Mouse (Mus musculus) ES-Bruce4 (cell line): Measurements from ENCODE around the gene Tk1.

Source experiments
- CTCF ChIP-seq: IDR thresholded peaks from one replicate; pipeline ENCODE4 v1.8.1; 2011; ENCODE audit warnings: low read depth, low read length
- EP300 ChIP-seq: IDR thresholded peaks from 2 replicates; pipeline ENCODE4 v1.6.1; 2011; ENCODE audit warnings: low read depth, low read length; ENCODE audit not compliant: insufficient read depth
- POLR2A ChIP-seq: IDR thresholded peaks from one replicate; pipeline ENCODE4 v1.8.1; 2011; ENCODE audit warnings: low read length; ENCODE audit not compliant: insufficient read depth

DNA sequence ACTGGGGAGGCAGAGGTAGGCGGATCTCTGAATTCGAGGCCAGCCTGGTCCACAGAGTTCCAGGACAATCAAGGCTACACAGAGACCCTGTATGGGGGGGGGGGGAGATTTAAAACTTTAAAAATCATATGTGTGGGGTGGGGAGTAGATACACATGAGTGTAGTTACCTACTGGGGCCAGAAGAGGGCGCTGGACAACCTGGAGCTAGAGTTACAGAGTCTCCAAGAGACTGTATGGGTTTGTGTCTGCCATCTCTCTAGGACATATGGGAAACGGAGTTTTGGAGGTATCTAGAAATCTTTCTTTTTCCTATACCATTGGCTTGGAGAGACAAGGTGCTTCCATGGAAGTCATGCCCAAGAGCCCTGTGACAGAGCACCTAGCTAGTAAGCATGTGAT is 48.5 kb upstream of the Tk1 start:
- TF ChIP-seq CTCF: peak; percentile 24
- TF ChIP-seq EP300: no peak
- no peak for TF ChIP-seq POLR2A
